Mouse (Mus musculus) hindbrain, embryonic 12.5 days (tissue): ENCODE data around the gene Begain. TPM values are rescaled to one million over a fixed set of nuclear protein-coding genes. Genes with fewer than 3 reads are reported as not detected.

Experiments
- ATAC-seq: fragments of 200-750 bp; cut with Nextera tagmentation; 2 replicates; pipeline ENCODE4 v1.8.0; 2017; ENCODE audit warnings: moderate TSS enrichment; ENCODE audit not compliant: low FRiP score
- H3K27ac ChIP-seq: fragments of 300-500 bp; sonication (generic); 2 replicates; pipeline ENCODE4 v1.5.1; 2016; ENCODE audit warnings: mild to moderate bottlenecking
- H3K27me3 ChIP-seq: fragments of 300-500 bp; sonication (generic); 2 replicates; pipeline ENCODE4 v1.6.1; 2016; ENCODE audit warnings: mild to moderate bottlenecking
- H3K36me3 ChIP-seq: fragments of 300-500 bp; sonication (generic); 2 replicates; pipeline ENCODE4 v1.6.1; 2016; ENCODE audit warnings: mild to moderate bottlenecking
- H3K4me1 ChIP-seq: fragments of 300-500 bp; sonication (generic); 2 replicates; pipeline ENCODE4 v1.6.1; 2016
- H3K4me2 ChIP-seq: fragments of 300-500 bp; sonication (generic); replicated peaks from 2 replicates; pipeline ENCODE4 v1.6.1; 2016; ENCODE audit warnings: mild to moderate bottlenecking
- H3K4me3 ChIP-seq: fragments of 300-500 bp; sonication (generic); 2 replicates; pipeline ENCODE4 v1.5.1; 2016; ENCODE audit warnings: mild to moderate bottlenecking
- H3K9ac ChIP-seq: fragments of 300-500 bp; sonication (generic); 2 replicates; pipeline ENCODE4 v1.6.1; 2016; ENCODE audit warnings: mild to moderate bottlenecking, moderate library complexity
- H3K9me3 ChIP-seq: fragments of 300-500 bp; sonication (generic); replicated peaks from 2 replicates; pipeline ENCODE4 v1.6.1; 2016; ENCODE audit warnings: mild to moderate bottlenecking
- WGBS: fragments of 180-500 bp; shearing (Covaris S2); methylation state at CpG from one replicate; pipeline ENCODE4 v1.1.7; 2016; 5-methylcytosine and 5-hydroxymethylcytosine counted together
- polyA plus RNA-seq: library from polyadenylated mRNA; unstranded; fragments of >200 nt; fragmentation: Nextera tagmentation; extraction: Ambion mirVana; gene quantifications from 2 replicates; pipeline ENCODE4 v1.2.1, GENCODE M21; 2016

Gene Begain
- polyA plus RNA-seq, 1 experiment from 2014 or later, result 21.2 TPM

GRCm38 (mm10) chr12:108994436-108995031 is 73.5 kb downstream of the Begain start:
- peak; percentile 6; the same call in 1 of the 2 replicates for ATAC-seq
- no peaks in the 10 kb centered on the region for H3K36me3 ChIP-seq
- WGBS, result 14% methylated on average over 19 of the region's 19 CpGs
- peaks cover 2% of the 10 kb centered on the region; the same call in 1 of the 2 replicates for H3K27me3 ChIP-seq
- no peak overlapping the region for H3K4me3 ChIP-seq
- H3K4me1 ChIP-seq, result peaks cover 26% of the 10 kb centered on the region
- H3K4me2 ChIP-seq, result 0 out of 2 replicates have a peak overlapping the region, but pooled peaks have one; percentile 28
- no peak overlapping the region for H3K9ac ChIP-seq
- H3K27ac ChIP-seq, result no peak overlapping the region
- H3K9me3 ChIP-seq, result no peaks in the 10 kb centered on the region

- Histone ChIP-seq H3K4me1 (peaks cover 24% of the 10 kb centered on the region), H3K27ac (no peak overlapping the region), H3K36me3 (no peaks in the 10 kb centered on the region), H3K27me3 (peaks cover 2% of the 10 kb centered on the region; the same call in 1 of the 2 replicates), H3K9me3 (no peaks in the 10 kb centered on the region), H3K9ac (no peak overlapping the region), H3K4me2 (no peak overlapping the region), H3K4me3 (no peak overlapping the region)
- WGBS, result 61% methylated on average over 2 of the region's 2 CpGs
- ATAC-seq, result no peak
These were observed 75.0 kb downstream of the Begain start for GRCm38 (mm10) chr12:108993046-108993445.

- 0 out of 2 replicates have a peak overlapping the region, but pooled peaks have one; percentile 55 for H3K27ac ChIP-seq
- no peak overlapping the region for H3K4me2 ChIP-seq
- H3K36me3 ChIP-seq, result no peaks in the 10 kb centered on the region
- 0 out of 2 replicates have a peak, but pooled peaks have one; percentile 26 for ATAC-seq
- no peak overlapping the region for H3K9ac ChIP-seq
- 56% methylated on average over 9 of the region's 9 CpGs for WGBS
- 0 out of 2 replicates have a peak, but pooled peaks cover 2% of the 10 kb centered on the region for H3K27me3 ChIP-seq
- H3K4me3 ChIP-seq, result no peak overlapping the region
- peaks cover 16% of the 10 kb centered on the region for H3K4me1 ChIP-seq
- no peaks in the 10 kb centered on the region for H3K9me3 ChIP-seq
These were observed 77.6 kb downstream of the Begain start for GRCm38 (mm10) chr12:108990425-108990824.

- 80% methylated on average over 9 of the region's 9 CpGs for WGBS
- Histone ChIP-seq H3K4me3 (no peak overlapping the region), H3K4me2 (no peak overlapping the region), H3K36me3 (no peaks in the 10 kb centered on the region), H3K4me1 (peaks cover 17% of the 10 kb centered on the region), H3K27me3 (no peaks in the 10 kb centered on the region), H3K9me3 (no peaks in the 10 kb centered on the region), H3K27ac (0 out of 2 replicates have a peak overlapping the region, but pooled peaks have one; percentile 23), H3K9ac (no peak overlapping the region)
- ATAC-seq, result no peak
These were observed 80.6 kb downstream of the Begain start for GRCm38 (mm10) chr12:108987448-108987847.

- no peaks in the 10 kb centered on the region for H3K9me3 ChIP-seq
- WGBS, result 66% methylated on average over 6 of the region's 6 CpGs
- H3K27me3 ChIP-seq, result no peaks in the 10 kb centered on the region
- no peak overlapping the region for H3K9ac ChIP-seq
- H3K36me3 ChIP-seq, result no peaks in the 10 kb centered on the region
- 0 out of 2 replicates have a peak overlapping the region, but pooled peaks have one; percentile 1 for H3K27ac ChIP-seq
- no peak overlapping the region for H3K4me2 ChIP-seq
- H3K4me3 ChIP-seq, result no peak overlapping the region
- peaks cover 22% of the 10 kb centered on the region for H3K4me1 ChIP-seq
- no peak for ATAC-seq
These were observed 83.0 kb downstream of the Begain start for GRCm38 (mm10) chr12:108985025-108985424.

GRCm38 (mm10) chr12:108984471-108984870 is 83.5 kb downstream of the Begain start:
- Histone ChIP-seq H3K27ac (peak overlapping the region; percentile 1; the same call in 1 of the 2 replicates), H3K27me3 (no peaks in the 10 kb centered on the region), H3K4me1 (peaks cover 28% of the 10 kb centered on the region), H3K9me3 (no peaks in the 10 kb centered on the region), H3K4me3 (no peak overlapping the region), H3K36me3 (no peaks in the 10 kb centered on the region), H3K4me2 (no peak overlapping the region), H3K9ac (no peak overlapping the region)
- ATAC-seq, result no peak
- WGBS, result 71% methylated on average over 8 of the region's 8 CpGs

- Histone ChIP-seq H3K4me2 (no peak overlapping the region), H3K36me3 (no peaks in the 10 kb centered on the region), H3K27ac (no peak overlapping the region), H3K9ac (no peak overlapping the region), H3K4me1 (peaks cover 36% of the 10 kb centered on the region), H3K4me3 (no peak overlapping the region), H3K9me3 (no peaks in the 10 kb centered on the region), H3K27me3 (no peaks in the 10 kb centered on the region)
- ATAC-seq, result no peak
- WGBS, result 89% methylated on average over 6 of the region's 6 CpGs
These were observed 84.5 kb downstream of the Begain start for GRCm38 (mm10) chr12:108983496-108983895.

GRCm38 (mm10) chr12:108982684-108982960 is 85.4 kb downstream of the Begain start:
- whole genome bisulfite sequencing, result 51% methylated on average over 6 of the region's 6 CpGs
- H3K9me3 ChIP-seq, result no peaks in the 10 kb centered on the region
- H3K4me2 ChIP-seq, result no peak overlapping the region
- H3K27ac ChIP-seq, result peak overlapping the region; percentile 76
- H3K4me1 ChIP-seq, result peaks cover 36% of the 10 kb centered on the region
- H3K9ac ChIP-seq, result no peak overlapping the region
- H3K36me3 ChIP-seq, result no peaks in the 10 kb centered on the region
- H3K27me3 ChIP-seq, result no peaks in the 10 kb centered on the region
- peak; percentile 35; the same call in 1 of the 2 replicates for ATAC-seq
- no peak overlapping the region for H3K4me3 ChIP-seq

Other genes with a start within 250 kb of the Begain start
- 13.7 and 15.1 TPM in 2 replicates for gene Slc25a29, start 232.3 kb downstream of the Begain start, polyA plus RNA-seq
- 10.3 and 11.1 TPM in 2 replicates for gene Slc25a47, start 232.2 kb downstream of the Begain start, polyA plus RNA-seq
- 8.1 and 9.7 TPM in 2 replicates for gene Wdr25, start 174.6 kb downstream of the Begain start, polyA plus RNA-seq
- gene Wars, start 174.0 kb downstream of the Begain start, polyA plus RNA-seq, result 111 and 113 TPM in 2 replicates